Mouse (Mus musculus) frontal cortex, postnatal 36 days (tissue): Measurements from ENCODE around the gene Bmper.

ENCODE experiments used
- DNase-seq, 2 experiments: peaks; one replicate each; pipeline ENCODE4 v3.0.0; 2022; ENCODE audit warnings: low spot score in 2 of 2

Gene Bmper

DNA sequence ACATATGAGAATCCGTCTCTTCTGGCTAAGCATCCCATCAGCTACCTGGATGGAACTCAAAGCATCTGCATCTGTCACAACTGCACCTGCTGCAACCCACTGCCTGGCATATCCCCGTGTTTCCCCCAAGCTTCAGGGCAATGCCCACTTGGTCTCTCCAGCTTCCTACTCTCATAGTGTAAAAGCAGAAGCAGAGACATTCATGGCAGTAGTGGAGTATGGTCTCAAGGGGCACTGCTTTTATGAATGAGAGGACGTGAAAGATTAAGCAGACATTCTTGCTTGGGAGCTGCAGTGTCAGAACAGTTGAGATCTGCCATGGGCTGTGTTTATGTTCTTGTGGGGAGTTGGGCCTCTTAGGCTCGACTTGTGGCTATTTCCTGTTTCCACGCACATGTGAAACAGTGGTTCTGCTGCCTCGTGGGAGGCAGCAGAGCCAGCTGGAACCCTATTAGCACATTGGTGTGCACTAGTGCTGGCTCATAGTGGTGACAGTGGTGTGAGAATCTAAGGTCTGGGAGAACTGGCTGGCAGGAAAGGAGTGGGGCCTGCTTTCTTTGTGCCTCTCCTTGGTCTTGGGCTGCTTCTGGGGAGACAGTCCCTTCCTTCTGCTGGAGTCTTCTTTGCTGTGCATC lies 12.6 kb downstream of the Bmper start:
- no peak for DNase-seq

DNA sequence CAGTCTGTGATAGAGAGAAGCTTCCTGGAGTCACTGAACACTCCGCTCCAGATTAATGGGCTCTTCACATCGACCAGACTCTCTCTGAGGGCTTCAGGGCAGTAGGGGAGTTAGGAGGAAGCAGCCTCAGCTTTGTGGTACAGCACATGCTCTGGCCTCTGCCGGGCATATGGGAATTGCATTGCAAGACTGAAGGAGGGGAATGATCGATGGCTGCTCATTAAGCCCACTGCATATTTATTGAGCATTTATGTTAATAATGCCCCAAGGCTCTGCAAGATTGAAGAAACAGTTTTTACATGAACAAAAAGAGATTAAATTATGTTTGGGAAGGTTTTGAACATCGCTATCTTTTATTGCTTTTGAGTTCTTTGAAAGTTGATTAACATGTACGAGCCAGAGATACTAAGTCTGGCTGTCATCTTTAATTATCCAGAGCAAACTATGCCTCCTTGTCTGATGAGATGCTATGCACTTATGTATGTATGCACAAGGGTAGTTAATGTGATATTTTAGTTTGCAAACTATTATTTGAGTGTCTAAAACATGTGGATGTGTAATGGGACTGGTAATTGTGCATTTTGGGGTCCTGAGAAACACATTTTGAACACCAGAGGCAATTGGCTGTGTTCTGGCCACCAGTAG lies 13.9 kb downstream of the Bmper start:
- DNase-seq, result no peak

DNA sequence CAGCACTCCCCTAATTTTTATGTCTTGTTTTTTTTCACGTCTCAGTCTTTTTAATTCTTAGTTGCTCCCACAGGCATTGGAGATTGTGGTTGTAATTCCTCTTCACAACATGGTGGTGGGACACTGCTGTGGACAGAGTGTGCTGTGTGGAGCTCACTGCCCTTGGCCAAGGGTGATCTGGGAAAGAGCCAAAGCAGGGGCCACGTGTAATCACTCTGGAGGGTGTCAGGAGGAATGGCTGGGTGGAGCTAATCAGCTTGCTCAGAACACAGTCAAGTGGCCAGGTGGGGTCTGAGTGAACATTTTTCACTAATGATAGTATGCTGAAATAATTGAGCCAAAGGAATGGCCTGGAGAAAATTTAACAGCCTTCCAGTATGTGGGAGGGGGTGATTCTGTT lies 16.1 kb downstream of the Bmper start:
- no peak for DNase-seq

DNA sequence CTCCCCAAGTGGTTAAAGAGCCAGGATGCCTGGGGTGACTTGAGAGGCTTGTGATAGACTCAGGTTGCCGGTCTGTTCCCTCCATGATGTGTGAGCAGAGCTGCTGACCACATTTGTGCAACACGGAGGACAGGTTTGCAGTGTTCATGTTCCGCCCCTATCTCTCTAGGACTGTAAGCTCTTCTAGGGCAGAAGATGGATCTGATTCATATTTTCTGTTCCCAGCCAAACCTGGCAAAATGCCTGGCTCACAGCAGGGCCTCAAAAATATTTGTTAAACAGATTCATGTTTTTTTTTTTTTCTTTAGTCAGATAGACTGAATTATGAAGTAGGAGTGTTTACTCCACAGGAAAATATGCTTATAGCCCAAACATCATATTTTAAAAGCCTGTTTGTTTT lies 20.0 kb downstream of the Bmper start:
- DNase-seq, result no peak

DNA sequence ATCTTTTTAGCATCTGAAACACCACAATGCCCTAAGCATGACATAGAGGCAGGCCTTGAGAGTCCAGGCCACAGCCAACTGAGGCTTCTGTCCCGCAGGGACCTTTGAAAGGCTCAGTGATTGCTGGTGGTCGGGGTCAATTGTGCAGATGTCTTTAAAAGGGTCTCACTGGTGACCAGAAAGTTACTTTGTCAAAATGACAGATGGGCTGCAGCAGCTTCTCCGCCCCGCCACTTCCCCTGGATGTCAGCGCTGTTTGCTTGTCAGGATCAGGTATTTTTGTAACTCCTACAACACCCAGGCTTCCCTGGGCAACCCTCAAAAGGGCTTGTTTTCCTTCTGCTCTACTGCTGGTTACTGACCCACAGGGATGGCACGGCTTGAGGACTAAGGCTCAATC lies 21.0 kb downstream of the Bmper start:
- DNase-seq, result no peak

DNA sequence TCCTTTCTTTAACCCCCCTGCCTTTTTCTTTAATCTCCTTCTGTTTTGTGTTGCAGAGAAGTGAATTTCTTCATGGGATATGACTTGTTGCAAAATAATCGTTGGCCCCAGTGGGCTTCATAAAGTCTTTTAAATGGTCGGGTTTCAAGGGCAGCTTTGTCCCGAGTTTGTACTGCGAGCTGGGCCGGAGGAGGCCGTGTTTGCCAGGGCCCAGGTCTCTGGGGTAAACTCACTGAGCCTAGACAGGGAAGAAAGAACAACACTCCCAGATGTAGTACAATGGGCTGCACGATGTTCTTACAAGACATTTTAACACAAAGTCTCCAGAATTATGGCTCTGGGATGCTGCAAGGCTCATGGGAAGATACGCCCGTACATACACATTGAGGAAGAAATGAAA lies 23.5 kb downstream of the Bmper start:
- no peak for DNase-seq

DNA sequence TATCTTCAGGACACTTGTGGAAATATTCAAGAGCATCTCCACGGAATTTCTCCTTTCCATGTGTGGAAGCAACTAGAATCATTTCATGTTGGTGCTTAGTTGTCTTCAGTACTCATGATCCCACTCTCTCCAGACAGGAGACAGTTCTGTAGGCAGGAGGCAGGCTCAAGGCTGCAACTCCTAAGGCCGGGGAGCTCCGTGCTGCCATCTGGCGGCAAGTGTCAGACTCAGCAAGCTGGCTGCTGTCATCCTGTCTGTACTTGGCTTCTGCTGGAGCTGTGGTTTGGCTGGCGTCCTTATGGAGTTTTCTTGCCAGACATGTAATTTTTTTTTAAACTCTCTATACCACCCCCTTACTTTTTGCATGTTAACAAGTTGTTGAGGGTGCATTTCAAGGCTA lies 27.1 kb downstream of the Bmper start:
- peak; percentile 78 to 83 for DNase-seq

DNA sequence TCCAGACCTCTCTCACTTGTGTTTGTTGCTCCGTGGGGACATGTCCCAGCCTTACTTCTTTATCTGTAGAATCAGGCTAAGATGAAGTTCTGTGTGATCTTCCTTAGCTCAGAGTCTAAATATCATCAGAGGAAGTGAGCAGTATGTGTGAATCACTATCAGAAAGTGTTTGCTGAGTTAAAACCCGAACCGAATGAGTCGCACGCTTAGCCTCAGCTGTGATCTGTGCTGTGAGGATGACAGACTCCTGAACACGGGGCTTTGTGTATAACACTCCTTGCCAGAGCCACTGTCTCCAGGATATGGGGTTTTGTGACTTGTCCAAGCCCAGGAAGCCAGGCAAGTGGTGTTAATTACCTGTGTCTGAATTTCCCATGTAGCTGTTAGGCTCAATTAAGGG lies 28.1 kb downstream of the Bmper start:
- DNase-seq, result no peak

DNA sequence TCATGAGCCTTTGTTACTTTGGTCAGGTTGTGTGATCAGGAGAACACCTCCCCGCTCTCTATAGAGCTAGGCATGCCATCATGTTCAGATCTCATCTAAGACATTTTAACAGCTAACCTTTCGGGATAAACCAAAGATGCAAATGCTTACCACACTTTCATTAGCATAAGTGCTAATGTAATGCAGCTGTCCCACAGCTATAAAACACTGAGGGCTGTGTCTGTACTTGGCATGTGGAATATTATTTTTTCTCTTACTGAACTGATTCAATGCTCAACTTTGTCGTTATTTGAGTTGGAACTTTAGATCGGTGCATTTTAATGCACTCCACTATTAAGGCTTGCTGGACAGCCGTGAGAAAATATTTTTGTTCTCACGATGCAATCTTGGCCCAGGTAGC lies 30.7 kb downstream of the Bmper start:
- DNase-seq, result no peak

DNA sequence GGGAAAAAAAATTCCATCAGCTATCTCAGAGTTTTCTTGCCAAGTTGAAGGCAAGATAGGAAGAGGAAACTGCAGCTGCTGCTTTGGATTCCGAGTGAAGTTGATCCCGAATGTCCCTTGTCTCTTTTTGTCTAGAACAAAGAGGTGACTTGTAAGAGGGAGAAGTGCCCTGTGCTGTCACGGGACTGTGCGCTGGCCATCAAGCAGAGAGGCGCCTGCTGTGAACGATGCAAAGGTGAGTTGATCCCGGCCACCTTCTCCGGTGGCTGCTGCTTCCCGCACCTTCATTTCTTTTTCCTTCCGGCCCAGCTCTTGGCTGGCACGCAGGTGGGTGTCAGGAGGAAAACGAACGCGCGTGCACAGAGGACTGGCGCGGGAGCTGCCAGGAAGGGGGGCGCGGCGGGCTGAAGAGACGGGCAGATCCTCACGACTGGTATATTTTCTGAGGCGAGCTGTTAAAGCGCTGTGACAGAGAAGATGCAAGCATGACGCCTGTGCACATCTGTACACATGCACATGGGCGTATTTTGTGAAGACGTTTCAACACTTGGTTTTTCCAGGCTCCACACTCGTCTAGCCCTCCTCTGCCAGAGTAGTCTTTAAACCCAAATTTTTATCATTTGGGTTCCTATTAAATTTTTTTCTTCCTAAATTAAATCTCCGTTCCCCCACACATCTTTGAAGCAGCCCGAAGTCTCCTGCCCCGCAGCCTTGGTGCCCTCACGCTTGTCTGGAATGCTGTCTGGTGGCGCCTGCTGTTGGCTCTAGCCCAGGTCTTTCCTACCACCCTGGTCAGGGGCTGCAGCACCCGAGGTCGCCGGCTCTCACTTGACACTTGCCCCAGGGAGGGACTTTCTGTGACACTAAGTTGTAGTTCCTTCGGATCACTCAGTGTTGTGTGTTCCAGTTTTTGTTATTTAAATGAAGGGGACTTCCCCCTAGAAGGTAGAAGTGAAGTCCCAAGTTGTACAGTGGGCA lies 31.6 kb downstream of the Bmper start:
- peak; percentile 35 to 36 for DNase-seq

DNA sequence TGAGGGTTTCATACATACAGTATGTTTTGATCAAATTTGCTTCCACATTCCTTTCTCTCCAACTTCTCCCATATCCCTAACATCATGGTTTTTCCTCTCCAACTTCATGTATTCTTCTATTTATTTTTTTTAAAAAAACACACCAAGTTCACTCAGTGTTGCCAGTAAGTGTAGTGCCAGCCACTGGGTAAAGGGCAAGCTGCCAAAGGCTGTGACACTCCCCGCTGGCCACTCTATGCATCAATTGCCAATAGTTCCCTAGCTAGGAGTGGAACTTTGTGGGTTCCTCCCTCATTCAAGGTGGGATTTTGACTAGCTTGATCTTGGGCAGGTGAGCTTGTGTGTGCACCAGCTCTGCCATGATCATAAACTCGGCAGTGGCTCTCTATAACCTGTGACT lies 33.0 kb downstream of the Bmper start:
- no peak for DNase-seq

DNA sequence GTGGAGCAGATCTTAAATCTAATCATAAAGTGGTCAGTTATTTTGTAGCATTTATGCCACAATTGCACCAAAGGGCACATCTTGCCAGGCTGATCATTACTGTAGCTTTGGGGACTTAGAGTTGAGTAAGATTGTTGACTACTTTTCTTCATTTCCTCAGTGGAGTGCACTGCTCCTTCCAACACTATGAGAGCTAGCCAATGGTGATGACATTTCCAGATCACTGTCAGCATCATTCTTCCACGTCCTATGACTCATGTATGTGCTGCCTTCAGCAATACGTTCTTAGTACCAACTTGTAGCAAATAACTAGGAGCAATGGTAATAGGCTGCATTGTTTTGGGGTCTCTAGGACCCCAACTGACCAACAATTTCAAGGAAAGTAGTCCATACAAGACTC lies 33.7 kb downstream of the Bmper start:
- no peak for DNase-seq

DNA sequence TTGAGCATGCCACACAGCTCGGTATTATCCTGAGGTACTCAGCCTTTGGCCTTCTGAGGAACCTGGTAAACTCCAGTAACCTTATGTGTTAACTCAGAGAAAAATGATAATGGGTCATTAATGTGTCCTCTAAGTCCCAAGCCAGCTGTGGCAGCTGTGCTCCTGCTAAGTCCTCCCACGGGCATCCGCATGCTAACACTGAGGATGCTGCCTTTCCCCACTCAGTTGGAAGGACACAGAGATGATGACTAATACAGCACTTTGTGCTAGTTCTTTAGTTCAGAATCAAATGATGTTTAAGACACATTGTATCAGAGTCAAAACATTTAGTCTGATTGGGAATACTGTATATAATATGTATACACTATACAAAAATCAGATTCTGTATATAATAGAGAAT lies 39.0 kb downstream of the Bmper start:
- no peak for DNase-seq

DNA sequence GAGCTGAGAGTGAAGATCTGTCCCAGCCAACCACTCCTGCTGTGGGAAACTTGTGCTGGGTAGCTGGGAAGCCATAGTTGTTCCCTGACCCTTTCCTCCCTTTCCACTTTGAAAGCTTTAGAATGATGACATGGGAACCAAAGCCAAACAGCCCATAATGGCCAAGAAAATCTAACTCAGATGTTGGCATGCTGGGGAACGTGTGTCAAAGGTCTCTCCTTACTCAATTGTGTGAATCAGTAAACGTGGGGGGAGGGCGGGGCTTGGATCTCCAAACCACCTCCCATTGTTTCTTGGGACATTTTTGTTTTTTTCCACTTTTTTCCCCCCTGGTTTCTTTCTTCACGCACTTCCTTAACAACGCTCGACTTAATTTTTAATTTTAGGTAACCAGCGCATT lies 40.0 kb downstream of the Bmper start:
- no peak for DNase-seq

DNA sequence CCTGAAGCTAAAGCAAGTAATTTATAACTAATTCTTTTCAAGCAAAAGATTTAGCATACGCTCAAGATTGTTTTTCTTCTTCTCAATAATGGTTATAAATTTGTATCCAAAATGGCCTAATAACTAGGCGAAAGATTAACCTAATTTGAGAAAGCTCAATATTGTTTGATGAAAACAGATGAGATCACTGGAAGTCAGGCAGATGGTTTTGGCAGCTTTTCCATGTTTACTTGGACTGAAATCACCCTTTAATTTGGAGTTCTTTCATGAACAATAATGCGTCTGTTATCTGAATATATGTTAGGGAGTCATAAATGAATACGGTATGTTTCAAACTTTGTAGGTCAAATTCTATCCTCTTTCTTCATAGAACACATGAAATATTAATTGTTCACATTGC lies 41.6 kb downstream of the Bmper start:
- DNase-seq, result no peak

DNA sequence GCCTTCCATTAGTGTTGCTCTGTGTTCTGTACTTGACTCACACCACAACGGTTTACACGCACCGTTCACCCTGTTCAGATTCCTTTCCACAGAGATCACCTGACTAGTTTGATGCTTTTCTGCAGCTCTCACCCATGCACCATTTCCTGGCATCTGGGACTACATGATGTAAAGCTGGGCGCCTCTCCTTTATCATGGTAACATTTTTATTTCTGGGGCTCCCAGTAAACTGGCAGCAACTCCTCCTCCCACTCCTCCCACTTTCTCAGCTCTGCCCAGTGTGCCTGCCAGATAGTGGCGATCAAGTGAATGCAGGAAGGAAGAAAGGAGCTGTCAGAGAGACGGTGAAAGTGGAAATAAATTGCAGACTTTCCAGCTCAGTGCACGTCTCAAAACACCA lies 45.7 kb downstream of the Bmper start:
- DNase-seq, result peak; percentile 55 to 70

DNA sequence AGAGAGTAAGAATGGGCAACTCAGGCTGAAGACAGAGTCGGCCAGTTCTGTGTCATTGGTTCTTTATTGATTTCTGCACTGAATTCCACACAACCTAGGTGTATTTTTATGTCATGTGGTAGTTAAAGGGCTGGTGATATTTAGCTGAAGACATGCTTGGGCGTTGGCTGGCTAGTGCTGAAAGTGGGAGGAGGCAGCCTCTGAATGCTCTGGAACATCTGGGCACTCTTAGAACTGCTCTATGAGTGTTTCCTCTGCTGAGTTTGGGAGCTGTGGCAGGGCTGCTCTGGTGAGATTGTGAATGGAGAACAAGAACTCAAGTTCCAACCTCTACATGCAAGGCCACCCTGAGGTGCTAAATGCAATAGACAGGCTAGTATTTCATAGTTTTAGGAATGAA lies 46.2 kb downstream of the Bmper start:
- no peak for DNase-seq

DNA sequence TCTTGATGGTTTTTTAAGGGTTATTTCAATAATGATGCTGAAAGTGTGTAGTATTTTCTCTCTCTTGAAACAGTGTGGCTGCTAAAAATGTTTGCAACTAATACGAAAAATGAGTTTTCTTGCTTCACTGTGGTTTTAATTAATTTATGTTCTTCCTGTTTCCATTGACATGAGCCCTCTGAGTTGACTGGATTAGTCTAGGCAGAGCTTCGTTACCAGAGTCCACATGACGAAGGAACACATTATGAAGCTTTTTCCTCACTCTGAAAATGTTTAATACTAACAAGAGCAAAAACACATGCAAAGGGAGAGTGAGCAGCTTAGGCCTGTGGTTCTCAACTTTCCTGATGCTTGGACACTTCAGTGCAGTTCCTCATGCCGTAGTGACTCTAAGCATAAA lies 53.4 kb downstream of the Bmper start:
- DNase-seq, result no peak

DNA sequence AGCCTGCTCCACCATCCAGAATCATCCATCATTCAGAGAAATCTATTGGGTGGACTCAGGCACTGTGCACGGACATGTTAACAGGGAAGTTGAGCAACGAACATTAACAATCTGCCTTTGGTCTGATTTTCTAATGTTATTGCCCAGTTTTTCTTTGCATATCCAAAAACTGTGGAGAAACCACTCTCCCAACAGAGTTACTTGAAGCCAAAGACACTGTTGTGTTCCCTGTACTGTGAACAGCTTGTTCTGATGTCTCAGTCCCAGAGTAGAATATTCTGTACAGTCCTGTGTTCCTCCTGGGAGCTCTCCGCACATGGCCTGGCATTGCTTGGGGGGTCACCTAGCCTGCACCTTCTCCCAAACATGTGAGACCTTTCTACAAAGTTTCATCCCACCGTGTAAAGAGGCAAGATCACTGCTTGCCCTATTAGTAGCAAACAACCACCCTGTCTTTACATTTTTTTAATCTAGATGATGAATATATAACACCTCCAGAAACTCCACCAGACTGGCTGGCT lies 62.1 kb downstream of the Bmper start:
- DNase-seq, result no peak

DNA sequence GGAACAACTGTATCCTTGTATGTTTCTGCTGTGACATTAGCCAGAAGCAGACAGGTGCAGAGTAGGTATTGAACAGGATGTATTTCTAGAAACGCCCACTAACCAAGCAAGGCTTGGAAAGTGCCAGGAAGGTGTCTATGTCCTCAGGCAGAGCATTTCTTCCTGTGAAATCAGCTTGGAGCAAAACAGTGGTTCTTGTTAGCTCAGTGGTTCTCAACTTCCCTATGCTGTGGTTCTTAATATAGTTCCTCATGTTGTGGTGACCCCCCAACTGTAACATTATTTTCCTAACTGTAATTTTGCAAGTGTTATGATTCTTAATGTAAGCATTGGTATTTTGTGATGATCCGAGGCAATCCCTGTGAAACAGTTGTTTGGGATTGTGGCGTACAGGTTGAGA lies 70.7 kb downstream of the Bmper start:
- DNase-seq, result no peak

DNA sequence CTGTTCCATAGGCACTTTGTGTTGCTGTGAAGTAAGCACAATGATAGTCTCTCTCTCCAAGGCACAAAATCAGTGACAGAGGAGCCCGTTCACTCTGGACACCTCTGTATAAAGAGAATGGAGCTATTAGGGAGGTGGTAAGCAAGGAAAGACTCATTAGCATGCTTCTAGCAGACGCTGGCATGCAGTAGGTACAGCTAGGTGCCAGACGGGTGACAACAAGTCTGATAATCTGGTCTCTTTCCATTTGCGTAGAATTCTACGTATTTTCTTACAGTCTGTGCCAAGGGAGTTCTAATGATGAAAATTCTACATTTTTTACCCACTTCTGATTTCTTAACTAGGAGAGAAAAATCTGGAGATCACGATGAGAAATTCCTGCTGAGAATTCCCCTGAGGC lies 72.7 kb downstream of the Bmper start:
- no peak for DNase-seq

DNA sequence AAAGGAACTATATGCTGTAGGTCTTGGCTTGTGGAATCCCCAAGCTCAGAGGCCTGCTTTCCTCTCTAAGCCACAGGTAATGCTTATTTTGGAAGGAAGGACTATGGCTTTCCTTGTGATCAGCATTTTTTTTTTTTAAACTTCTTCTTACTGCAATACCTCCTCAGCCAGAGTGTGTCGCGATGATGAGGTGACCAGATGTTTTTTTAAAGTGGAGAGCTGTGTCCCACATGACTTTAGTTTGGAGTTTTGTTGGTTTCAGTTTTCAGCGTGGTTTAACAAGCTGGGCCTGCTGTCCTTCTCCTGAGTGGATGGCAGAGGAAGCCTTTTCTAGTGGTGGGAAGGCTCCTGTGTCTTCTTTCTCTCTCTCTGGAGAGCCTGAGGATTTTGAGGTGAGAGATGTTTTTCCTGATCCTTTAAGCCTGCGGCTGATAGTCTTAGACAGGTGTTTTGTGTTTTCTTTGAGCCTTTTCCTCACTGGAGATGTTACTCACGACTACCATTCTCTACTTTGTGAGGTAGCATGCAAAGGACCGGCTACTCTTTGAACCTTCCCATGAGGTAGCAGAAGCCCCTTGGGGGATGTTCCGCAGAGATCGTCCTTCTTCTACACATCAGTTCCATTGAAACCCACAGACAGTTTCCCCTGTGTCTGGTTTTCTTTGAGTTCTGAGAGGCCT lies 74.8 kb downstream of the Bmper start:
- DNase-seq, result no peak
